Mouse (Mus musculus) layer of hippocampus, postnatal 10 days (tissue): ENCODE measurements around the gene Wdr45b. TPM values are rescaled to one million over a fixed set of nuclear protein-coding genes. Genes with fewer than 3 reads are reported as not detected.
"Not testable (repeated sequence)": the region's sequence is repeated elsewhere in the genome, so short reads cannot be mapped to it uniquely, and the experiment has no call there.

Source experiments
- DNase-seq, 2 experiments: peaks; one replicate each; pipeline ENCODE4 v3.0.0; 2021; ENCODE audit warnings: low spot score in 2 of 2
- long read RNA-seq: library from polyadenylated mRNA; stranded (forward); transcript quantifications from one replicate; pipeline ENCODE4 v2.0.0, GENCODE M21; 2023
- total RNA-seq, 2 experiments: library from RNA; stranded (reverse); gene quantifications; 2 replicates each; pipeline ENCODE4 v1.2.3; 2021

Wdr45b gene
- total RNA-seq, result 10 to 100 TPM; 53.7 to 64.0 TPM
- long read RNA-seq, transcript Wdr45b-201 (10 exons, 2,321 nt), result major isoform, 74 of 86 reads
- long read RNA-seq, partial matches to known transcripts, result 2 of 86 reads
- long read RNA-seq, other reads (novel, unspliced or antisense), result 10 of 86 reads

DNA sequence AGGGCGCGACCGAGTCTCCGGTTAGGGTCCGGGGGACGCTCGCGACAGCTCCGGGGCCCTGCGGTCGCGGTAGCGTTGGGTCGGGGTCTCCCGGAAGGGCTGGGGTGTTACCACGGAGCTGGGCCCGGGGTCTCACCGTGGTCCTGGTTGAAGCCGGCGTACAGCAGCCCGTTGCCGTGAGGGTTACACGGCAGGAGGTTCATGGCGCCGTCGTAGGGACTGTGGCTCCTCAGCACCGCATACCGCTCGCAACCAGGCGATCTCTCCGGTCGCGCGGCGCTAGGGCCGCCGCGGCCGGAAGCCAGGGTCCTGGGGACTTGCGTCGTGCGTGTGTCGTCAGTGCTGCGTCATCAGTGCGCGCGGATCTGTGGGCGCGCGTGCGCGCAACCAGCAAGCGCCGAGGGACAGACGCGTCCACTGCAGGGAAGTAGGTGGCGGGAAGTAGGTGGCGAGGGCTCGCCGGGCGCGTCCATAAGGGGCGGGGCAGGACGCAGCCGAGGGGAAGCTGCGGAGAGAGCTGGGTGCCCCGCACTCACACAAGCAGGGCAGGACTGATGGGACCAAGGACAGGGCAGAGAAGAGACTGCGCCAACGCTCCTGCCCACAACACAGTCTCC, at the start of gene Wdr45b:
Wdr45b (minus strand) TSS at position 355 of the 617 bp plus-strand sequence.
- peak; percentile 99 for DNase-seq

DNA sequence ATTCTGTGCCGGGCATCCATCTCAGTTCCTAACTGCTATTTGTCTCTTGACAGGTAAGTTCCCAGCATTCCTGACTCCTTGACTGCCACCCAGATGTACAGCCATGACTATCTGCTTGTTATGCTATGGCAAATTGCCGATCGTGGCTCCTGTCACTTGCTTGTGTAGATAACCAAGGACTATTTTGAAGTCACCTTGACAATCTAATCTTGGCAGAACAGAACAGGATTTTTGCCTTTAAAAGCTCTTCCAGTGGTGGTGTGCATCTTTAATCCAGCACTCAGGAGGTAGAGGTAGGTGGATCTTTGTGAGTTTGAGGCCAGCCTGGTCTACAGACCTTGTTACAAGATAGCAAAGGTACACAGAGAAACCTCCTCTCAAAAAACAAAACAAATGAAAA, 38.2 kb upstream of the Wdr45b start:
- no peak for DNase-seq

DNA sequence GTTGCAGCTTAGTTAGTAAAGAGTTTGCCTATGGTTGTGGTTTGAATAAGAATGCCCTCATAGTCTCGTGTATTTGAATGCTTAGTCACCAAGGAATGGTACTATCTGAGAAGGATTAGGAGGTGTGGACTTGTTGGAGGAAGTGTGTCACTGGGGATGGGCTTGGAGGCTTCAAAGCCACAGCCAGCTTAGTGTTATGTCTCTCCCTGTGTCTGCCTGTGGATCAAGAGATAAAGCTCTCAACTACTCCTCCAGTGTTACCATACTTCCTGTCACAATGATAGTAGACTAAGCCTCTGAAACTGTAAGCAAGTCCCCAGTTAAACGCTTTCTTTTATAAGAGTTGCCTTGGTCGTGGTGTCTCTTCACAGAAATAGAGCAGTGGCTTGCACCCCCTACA, 36.5 kb upstream of the Wdr45b start:
- DNase-seq, result no peak

DNA sequence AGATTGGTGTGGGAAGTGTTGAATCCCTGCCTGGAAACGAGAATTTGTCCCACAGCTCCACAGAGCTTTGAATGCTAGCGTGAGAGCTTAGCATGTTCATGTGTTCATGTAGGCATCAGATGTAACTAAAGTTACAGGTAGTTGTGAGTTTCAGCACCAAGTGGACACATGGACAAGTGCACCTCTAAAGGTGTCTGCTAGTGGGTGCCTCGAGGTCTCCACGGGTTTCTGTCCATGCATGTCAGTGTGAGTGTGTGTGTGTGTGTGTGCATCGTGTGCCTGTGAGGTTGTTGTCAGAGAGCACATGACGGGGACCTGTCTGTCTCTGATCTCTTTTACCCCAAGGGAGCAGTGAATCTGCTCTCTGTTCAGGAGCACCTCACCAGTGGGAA, 34.3 kb upstream of the Wdr45b start:
- no peak for DNase-seq

DNA sequence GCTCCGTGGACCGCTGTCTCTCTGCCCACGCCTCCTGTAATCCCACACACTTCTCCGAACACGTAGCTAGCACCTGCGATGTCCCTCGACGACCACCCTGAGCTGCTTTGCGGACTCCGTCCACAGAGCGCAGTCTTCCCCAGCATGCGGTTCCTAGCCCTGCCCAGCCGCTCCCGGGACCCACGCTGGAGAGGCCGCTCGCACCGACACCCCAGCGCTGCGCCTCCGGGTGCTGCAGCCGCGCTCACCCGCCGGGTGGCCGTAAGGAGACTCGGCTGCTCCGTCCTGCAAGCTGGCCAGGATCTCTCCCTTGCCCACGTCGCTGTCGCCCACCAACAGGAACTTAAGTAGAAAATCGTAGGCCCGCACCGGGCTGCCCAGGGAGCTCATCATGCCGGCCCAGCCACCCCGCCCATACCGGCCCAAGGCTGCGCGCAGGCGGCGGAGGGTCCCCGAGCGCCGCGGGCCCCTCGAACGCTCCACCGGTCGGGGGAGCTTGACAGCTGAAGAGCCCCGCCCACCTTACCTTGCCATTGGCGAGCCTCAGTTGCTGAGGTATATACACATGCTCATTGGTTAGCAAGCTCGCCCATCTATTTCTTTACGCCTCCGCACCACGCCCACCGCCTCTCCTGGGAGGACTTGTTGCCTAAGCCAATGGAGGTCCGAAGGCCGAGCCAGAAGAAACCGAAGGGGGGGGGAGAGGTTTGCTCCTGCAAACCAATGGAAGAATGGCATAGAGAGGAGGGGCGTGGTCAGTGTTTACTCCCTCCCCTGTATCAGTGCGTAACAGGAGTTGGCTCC, 33.7 kb upstream of the Wdr45b start, which contains the start of gene Rab40b:
Rab40b (minus strand) TSS at position 502 of the 804 bp plus-strand sequence.
- DNase-seq, result peak; percentile 86 to 90

DNA sequence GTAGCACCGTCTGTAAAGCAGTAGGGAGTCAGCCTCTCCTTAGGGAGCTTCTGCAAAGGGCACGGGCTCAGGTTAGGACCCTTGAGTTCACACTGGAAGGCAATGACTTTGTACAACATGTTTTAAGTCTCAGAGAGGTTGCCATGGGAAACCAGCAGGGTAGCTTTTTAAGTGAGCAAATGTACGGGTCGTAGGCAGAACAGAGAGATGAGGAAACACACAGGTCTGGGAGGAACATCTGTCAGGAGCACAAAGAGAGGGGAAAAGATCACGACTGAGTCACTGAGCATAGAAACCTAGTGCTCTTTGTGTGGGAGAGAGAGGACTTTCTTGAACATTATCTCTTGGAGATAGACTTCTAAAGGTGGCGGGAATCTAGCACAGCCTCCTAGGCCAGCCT, 26.0 kb upstream of the Wdr45b start:
- no peak for DNase-seq

DNA sequence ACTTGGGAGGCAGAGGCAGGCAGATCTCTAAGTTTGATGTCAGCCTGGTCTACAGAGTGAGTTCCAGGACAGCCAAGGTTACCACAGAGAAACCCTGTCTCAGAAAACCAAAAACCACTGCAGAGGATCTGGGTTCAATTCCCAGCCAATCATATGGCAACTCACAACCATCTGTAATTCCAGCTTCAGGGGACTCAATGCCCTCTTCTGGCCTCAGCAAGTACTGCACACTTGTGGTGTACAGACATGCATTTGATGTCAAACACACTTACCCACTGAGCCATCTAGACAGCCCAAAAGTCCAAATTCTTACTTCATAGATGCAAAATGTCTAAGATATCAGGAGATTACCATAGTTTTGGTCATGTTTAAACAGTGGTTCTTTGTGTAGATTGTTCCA, 24.4 kb upstream of the Wdr45b start:
- DNase-seq, result no peak

DNA sequence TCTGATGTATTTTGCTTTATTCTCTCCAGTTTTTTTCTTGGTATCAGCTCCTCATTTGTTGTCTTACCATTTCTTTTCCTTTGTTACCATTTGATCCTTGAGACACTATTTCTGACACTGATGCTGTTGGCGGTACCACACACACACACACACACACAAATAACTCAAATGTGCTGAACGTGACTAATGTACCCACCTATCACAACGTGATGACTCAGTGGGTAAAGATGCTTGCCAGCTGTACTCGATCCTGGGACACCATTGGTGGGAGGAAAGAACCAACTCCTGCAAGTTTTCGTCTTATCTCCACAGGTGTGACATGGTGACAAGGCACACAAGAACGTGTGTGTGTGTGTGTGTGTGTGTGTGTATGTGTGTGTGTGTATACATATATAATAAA, 19.1 kb upstream of the Wdr45b start:
- DNase-seq, result no peak

DNA sequence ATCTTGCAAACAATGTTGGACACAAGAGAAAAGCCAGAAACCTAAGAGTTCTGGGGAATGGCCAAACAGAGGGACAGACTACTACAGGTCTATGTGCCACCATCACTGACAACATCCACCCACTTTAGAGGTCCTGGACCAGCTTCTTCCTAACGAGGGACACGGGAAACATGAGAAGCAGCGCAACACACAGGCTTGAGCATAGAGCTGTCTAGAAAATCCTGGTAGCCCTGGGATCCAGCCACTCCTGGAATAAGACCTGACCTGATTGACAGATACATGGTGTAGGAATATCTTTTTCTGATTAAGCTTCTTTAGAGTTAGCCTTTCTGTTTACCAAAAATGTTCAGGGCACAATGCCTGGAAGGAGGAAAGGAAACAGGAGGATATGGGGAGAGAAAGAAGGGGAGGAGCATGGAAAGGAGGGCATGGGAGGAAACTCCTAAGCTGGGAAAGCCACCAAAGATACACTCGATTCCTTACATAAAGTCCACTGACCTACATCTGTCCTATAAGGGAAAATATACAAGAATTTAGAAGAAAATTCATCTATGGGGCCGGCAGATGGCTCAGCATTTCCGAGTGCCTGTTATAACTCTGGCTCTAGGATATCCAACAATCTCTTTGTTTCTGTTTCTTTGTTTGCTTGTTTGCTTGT, 16.2 kb upstream of the Wdr45b start:
- DNase-seq, result no peak

DNA sequence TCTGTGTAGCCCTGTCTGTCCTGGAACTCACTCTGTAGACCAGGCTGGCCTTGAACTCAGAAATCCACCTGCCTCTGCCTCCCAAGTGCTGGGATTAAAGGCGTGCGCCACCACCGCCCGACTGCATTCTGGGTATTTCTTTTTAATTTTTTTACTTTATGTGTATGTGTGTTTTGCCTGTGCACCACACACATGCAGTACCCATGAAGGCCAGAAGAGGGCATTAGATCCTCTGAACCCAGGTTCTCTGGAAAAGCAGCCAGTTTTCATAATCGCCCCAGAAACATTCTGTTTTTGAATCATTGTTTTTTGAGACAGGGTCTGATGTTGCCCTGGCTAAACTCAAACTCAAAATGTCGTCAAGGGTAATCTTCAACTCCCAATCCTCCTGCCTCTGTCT, 15.4 kb upstream of the Wdr45b start:
- DNase-seq, result peak; percentile 65 to 69

DNA sequence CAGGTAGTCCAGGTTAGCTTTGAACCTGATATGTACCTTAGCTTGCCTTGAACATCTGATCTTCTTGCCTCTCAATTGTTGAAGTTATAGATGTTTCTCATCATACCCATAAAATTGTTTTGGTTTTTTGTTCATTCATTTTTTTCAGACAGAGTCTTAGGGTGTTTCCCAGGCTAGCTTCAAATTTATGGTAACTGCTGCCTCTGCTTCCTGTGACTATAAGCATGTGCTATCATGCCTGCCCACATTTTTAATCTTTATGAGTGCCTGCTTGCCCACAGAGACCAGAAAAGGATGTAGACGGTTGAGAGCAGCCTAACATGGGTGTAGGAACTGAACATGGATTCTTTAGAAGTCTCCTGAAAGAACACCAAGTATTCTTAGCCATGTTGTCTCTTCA, 14.5 kb upstream of the Wdr45b start:
- no peak for DNase-seq

DNA sequence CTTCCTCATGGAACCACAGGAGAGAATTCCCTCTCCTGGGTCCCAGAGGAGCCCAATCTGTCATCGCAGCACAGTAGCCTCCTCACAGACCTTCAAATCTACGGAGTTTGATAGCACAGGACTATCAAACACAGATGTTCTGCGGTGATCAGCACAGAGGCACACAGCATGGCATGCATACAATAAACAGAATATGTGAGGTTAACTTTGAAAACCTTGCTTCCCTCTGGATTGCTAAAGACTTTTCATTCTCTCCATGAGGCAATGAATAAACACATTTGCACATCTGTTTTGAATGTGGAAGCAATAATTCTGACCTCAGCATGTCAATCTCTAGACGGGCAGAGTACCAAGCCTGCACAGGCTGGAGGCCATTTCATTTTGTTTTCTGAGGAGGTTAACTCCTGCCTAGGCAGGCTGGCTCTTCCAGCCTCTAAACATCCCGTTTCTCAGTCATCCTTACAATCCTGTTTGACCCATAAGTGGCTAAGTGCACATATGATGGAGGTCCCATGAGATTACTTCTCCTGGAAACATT, 13.0 kb upstream of the Wdr45b start:
- no peak for DNase-seq

DNA sequence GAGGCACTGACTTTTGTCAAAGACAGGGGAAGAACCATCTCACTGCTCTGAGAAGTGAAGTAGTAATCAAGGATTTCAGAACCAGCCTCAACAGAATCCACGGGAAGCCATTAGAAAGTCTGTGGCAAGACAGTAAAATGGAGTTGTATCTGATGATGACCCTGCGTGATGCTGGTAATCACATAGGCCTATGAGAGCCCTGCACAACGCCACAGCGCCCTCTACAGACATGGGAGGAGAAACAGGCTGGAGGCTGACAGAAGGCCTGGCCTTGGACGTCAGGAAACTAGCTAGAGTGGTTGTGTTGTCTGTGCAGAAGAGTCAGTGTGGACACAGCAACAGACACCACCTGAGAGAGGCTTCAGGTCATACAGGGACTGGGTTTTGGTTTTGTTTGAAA, 8.0 kb upstream of the Wdr45b start:
- DNase-seq, result peak; percentile 33 to 43

DNA sequence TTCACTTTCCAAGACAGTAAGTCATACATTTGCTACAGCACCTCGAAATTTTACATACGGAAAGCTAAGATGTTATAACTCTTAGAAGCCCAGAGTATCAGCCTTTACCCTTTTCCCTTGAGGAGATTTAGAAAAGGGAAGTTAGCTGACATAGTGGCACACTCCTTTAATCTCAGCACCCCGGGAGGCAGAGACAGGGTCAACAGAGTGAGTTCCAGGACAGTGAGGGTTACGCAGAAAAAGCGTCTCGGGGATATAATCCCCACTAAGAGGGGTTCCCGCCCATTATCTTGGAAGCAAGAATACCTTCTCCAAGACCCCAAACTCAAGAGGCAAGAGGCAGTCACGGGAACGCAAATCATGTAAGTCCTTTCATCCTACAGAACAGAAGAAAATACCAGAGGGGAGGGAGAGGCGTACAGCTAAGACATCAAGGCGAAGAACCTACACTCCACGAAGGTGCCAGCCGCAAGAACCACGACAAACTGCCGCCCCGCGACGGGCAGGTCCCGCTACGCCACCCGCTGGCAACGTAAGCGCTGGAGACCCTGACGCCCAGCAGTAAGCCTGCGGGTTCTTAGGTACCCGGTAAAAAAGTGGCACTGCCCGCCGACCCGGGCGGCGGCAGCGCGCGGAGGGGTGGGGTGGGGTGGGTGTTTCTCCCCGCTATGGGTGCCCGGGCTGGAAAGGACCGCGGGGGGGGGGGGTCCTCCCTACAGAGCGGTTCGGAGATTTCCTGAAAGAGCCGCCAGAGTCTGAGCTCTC, 737 bp downstream of the Wdr45b start:
- DNase-seq, result peak; percentile 22 to 55

DNA sequence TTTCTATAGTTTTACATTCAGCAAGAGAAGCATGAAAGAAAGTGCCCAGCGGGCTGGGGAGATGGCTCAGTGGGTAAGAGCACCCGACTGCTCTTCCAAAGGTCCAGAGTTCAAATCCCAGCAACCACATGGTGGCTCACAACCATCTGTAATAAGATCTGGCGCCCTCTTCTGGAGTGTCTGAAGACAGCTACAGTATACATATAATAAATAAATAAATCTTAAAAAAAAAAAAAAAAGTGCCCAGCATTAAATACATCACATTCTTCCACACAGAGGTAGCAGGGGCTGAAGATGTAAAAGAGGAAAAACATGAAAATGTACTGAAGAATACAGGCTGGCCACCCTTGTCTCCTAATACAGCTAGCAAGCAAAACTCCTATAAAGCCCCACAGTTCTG, 5.5 kb downstream of the Wdr45b start:
- not testable (repeated sequence) for DNase-seq

DNA sequence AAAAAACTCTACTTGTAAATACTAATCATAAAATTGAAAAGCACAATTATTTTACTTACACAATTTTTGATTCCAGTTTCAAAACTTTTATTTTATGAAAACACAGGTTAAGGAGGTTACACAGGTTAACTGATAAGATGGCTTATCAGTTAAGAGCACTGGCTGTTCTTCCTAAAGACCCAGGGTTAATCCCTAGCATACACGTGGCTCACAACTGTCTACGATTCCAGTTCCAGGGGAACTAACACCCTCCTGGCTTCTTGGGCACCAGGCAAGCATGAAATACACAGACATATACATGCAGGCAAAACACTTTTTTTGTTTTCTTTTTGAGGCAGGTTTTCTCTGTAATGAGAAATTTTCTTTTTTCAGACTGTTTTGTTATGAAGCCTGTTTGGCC, 6.1 kb downstream of the Wdr45b start:
- DNase-seq, result no peak

DNA sequence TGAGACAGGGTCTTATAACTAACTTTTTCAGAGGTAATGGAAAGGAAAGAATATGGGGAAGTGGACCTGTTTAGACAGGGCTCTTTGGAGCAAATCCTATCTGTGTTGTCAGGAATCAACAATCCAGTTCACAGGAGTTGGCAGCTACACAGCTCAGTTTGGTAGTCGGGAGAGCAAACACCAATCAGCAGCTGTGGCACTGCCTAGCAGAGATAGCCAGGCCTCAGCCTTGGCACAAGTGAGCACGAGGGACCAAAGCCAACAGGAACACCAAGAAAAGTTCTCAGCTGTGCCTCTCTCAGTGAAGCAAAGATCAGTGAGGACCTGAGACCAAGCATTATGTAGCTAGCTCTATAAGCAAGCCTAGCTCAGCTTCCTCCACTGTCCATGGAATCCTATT, 7.2 kb downstream of the Wdr45b start:
- no peak for DNase-seq

DNA sequence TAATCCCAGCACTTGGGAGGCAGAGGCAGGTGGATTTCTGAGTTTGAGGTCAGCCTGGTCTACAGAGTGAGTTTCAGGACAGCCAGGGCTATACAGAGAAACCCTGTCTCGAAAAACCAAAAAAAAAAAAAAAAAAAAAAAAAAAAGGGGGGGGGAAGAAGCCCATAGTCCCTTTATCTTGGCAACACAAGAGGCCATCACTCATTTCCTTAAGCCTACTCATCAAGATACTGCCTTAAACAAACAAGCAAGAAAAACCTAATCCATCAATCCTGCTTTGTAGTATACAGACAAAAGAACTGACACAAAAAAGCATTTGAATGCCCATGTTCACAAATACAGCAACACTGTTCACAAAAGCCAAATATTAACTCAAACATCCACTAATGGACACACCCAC, 11.8 kb downstream of the Wdr45b start:
- not testable (repeated sequence) for DNase-seq

DNA sequence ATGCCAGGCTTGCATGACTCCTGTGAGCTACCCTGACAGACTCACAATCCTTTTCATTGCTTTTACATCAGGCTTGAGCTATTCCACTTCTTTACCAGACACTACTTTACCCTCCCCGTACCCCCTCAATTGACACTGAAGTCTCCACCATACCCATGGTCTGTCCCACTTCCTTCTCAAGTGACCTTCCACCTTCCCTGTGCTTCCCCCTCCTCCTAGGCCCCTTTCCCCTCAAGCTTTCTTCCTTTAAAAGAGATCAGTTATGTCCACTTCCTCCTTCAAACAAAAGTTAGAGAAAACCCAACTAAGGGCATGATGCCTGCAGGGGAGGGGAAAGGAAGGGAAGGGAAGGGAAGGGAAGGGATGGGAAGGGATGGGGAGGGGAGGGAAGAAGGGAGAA, 14.0 kb downstream of the Wdr45b start:
- no peak for DNase-seq

DNA sequence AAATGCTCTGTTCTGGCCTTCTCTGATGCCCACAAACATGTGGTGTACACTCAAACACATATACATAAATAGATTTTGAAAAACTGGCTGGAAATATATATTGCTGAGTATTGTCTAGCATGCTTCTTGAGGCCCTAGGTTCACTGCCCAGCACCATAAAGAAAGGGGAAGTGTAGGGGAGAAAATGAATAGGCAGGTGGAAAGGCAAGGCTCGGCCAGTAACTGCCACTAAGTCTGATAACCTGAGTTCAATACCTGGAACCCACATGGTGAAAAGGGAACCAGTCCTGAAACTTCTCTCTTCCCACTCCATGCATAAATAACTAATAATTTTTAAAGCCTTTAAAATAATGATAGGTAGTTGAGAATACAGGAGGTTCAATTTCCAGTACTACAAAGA, 14.6 kb downstream of the Wdr45b start:
- no peak for DNase-seq

DNA sequence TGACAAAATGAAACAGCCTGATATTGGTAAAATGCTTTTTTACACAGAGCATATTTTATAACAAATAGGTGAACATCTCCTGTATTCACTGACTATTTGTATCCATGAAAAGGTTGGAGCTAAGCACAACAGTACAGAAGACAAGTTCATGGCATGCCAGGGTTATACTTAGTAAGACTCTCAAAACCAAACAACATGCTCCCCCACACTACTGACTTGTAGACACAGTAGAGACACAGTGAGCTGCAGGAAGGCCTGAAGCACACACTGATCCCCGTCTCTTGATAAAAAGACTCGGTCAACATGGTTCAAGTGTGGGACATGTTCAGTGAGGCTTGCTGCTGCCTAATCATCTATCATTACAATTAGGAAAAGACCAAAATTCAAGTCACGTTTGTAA, 22.6 kb downstream of the Wdr45b start:
- DNase-seq, result no peak
